8 mouse cellular contexts compared by ENCODE assay signal in the genomic region with DNA sequence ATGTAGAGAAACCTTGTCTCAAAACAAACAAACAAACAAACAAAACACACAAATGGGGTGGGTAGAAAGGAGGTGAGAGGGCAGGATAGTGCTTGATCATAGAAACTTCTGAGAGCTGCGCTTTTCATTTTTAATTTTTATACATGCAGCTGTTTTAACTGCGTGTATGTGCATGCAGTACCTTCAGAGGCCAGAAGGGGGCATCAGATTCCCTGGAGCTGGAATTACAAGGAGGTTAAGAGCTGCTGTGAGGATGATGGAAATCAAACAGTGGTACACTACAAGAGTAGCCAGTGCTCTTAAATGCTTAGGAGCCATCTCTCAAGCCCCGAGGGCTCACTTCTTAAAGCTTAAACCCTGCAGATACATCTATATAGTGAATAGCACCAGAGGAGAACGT.
DNase-seq lines count a peak whose midpoint lies in the region; ATAC-seq and TF ChIP-seq lines count a peak whose summit lies in the region.

No protein-coding gene starts in this region.

- TF ChIP-seq CTCF in lung, postnatal 0 days (IDR thresholded peaks at IDR 0.05) = peak; percentile 75

- intact Hi-C loops in heart, postnatal 25 days (cut with DNase I) = no loop called here

- H3K27me3 ChIP-seq in lung, postnatal 0 days (replicated peaks; ENCODE audit: insufficient read depth, low read length) = no peaks in the 10 kb centered on the region
- H3K27me3 ChIP-seq in midbrain, embryonic 11.5 days (ENCODE audit: control insufficient read depth, insufficient read depth, low read length) = peaks cover under 1% of the 10 kb centered on the region; the same call in 1 of the 2 replicates

- no peak overlapping the region for H3K4me3 ChIP-seq in lung, postnatal 0 days (ENCODE audit: low read depth, low read length)
- no peak overlapping the region for H3K4me3 ChIP-seq in midbrain, embryonic 11.5 days (ENCODE audit: low read depth, low read length)

- H3K4me2 ChIP-seq in lung, postnatal 0 days (replicated peaks; ENCODE audit: low read depth, low read length) = no peak overlapping the region
- no peak overlapping the region for H3K4me2 ChIP-seq in midbrain, embryonic 11.5 days

- H3K4me1 ChIP-seq in lung, postnatal 0 days (ENCODE audit: insufficient read depth, low read depth, low read length) = peaks cover 7% of the 10 kb centered on the region; the same call in 1 of the 2 replicates
- peaks cover 25% of the 10 kb centered on the region for H3K4me1 ChIP-seq in midbrain, embryonic 11.5 days (ENCODE audit: control insufficient read depth, insufficient read depth, low read length)

- ATAC-seq in lung, postnatal 0 days = no peak
- no peak for ATAC-seq in midbrain, embryonic 11.5 days (ENCODE audit: low FRiP score)

- peak; percentile 43 for DNase-seq in heart, postnatal 4 days
- no peak for DNase-seq in heart, postnatal 25 days (ENCODE audit: low spot score)
- DNase-seq in A20 (ENCODE audit: low read depth, low spot score) (peak; percentile 48), NIH3T3 (ENCODE audit: low read depth) (peak; percentile 54)
- DNase-seq in lung, postnatal 0 days (ENCODE audit: low spot score) = peak; percentile 39
- DNase-seq in layer of hippocampus, adult 9-10 months (ENCODE audit: low spot score) = no peak
- DNase-seq in ovary, postnatal 14 days (ENCODE audit: low spot score) = no peak
- no peak for DNase-seq in midbrain, embryonic 11.5 days (ENCODE audit: low spot score, missing footprints)

- no peak overlapping the region for H3K27ac ChIP-seq in lung, postnatal 0 days (ENCODE audit: low read length)
- no peak overlapping the region for H3K27ac ChIP-seq in midbrain, embryonic 11.5 days (ENCODE audit: low read depth, low read length)

- H3K9ac ChIP-seq in lung, postnatal 0 days (replicated peaks; ENCODE audit: low read depth) = no peak overlapping the region
- H3K9ac ChIP-seq in midbrain, embryonic 11.5 days (ENCODE audit: low read length) = no peak overlapping the region

- H3K36me3 ChIP-seq in lung, postnatal 0 days (ENCODE audit: insufficient read depth, low read length) = no peaks in the 10 kb centered on the region
- no peaks in the 10 kb centered on the region for H3K36me3 ChIP-seq in midbrain, embryonic 11.5 days (ENCODE audit: control insufficient read depth, insufficient read depth, low read length)

- no peaks in the 10 kb centered on the region for H3K9me3 ChIP-seq in lung, postnatal 0 days (ENCODE audit: low read length)
- no peaks in the 10 kb centered on the region for H3K9me3 ChIP-seq in midbrain, embryonic 11.5 days (ENCODE audit: control insufficient read depth, low read length)

- WGBS in lung, postnatal 0 days = 94% methylated on average over 4 of the region's 4 CpGs
- 87% methylated on average over 4 of the region's 4 CpGs for WGBS in midbrain, embryonic 11.5 days

- TF ChIP-seq EP300 in lung, postnatal 0 days (IDR thresholded peaks at IDR 0.05) = no peak

Comparison
In these comparisons a context has a peak if more than half of its experiments do, and no peak if none do; other contexts are left out.
1. DNase-seq: peak in heart, postnatal 4 days (single experiment), A20 (single experiment), NIH3T3 (single experiment) and lung, postnatal 0 days (single experiment); none in heart, postnatal 25 days (single experiment), layer of hippocampus, adult 9-10 months (single experiment), ovary, postnatal 14 days (single experiment) and midbrain, embryonic 11.5 days (single experiment).